Mouse (Mus musculus): Measurements from ENCODE around the gene Dagla.

DNA sequence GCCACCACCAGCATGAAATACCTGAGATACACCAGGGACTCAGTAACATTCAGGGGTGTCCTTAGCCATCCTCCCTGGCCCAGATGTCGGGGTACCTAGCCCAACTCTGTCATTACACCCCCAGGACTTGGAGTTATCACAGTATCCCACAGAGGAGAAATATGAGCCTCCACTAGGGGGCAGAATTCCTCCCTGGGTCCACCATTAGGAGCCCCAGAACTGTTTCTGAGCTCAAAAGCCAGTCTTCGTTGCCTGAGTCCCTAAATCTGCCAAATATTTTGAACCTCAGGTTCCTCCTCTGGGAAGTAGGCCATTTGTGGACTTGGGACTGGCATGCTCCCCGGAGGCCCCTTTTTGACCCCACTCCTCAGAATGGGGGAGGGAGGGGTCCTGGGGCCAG, 85.6 kb downstream of the Dagla start:
- TF ChIP-seq MYOD1 (IDR thresholded peaks at IDR 0.05; ENCODE audit: control insufficient read depth in 1 of 3, insufficient read length in 2 of 3, low read depth in 2 of 3) (no peak), POLR2A (IDR thresholded peaks at IDR 0.05; ENCODE audit: insufficient read length, low read depth) (no peak), MYOG (IDR thresholded peaks at IDR 0.05; ENCODE audit: control insufficient read depth in 1 of 3, insufficient read depth in 1 of 3, insufficient read length in 2 of 3, low read depth in 2 of 3) (no peak), TCF12 (IDR thresholded peaks at IDR 0.05; ENCODE audit: insufficient read depth, poor library complexity, severe bottlenecking) (no peak)
